Mouse (Mus musculus) heart, adult 2 months (tissue): ENCODE results near the gene Sirt2.

Experiments used
- CTCF ChIP-seq: fragments of 200-600 bp; IDR thresholded peaks from 2 replicates; pipeline ENCODE4 v1.8.1; 2022; ENCODE audit warnings: antibody characterized with exemption, mild to moderate bottlenecking, moderate library complexity
- EP300 ChIP-seq: fragments of 200-500 bp; IDR thresholded peaks from 2 replicates; pipeline ENCODE4 v1.6.1; 2011; ENCODE audit warnings: low read depth, low read length, control low read depth; ENCODE audit not compliant: insufficient read depth
- POLR2A ChIP-seq: fragments of 200-500 bp; IDR thresholded peaks from 2 replicates; pipeline ENCODE4 v1.6.1; 2011; ENCODE audit warnings: mild to moderate bottlenecking, low read depth, low read length, control low read depth; ENCODE audit not compliant: insufficient read depth

DNA sequence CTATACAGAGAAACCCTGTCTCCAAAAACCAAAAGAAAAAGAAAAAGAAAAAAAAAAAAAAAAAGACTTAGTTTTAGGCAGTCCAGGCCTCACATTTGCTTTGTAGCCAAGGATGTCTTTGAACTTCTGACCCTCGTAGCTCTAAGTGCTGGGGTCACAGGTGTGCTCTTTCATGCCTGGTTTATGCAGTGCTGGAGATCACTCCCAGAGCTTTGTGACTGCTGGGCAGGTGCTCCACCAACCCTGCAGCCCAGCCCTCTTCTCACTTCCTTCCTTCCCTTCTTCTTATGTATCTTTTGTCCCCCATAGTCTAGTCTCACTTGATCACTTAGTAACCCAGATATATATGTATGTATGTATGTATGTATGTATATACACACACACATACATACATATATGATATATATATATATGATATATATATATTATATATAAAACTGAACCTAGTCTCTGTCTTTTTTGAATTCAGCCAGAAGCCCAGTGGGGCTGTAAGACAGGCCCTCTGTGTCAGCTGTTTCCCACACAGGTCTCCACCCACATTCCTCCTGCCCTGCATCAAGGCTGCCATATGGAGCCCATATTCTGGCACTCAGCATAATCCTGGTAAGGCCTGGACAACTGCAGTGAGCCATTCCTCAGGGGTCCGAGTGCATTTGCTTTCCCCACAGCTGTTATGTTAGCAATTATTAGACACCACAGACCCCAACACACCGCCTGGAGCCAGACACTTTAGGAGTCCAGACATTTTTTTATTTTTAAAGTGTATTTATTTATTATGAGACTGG lies 45.6 kb upstream of the Sirt2 start:
- no peak for TF ChIP-seq CTCF
- TF ChIP-seq POLR2A, result no peak
- TF ChIP-seq EP300, result no peak
